In genomic region chr6:133972054-133972705, GRCm38 (mm10) we compare ENCODE assay signal across 20 mouse cellular contexts.
DNase-seq lines count a peak whose midpoint lies in the region; ATAC-seq lines count a peak whose summit lies in the region.
"Had no signal": no experiment of that assay in that cellular context is flagged by ENCODE, and none has a peak within 500 bp of the region (broad histone marks: within the 10 kb centered on the region; RNA-seq: fewer than 3 reads in every experiment).

No protein-coding gene starts in this region.

- H3K9ac ChIP-seq in embryonic facial prominence, embryonic 12.5 days = no peak overlapping the region
- H3K9ac ChIP-seq in hindbrain, embryonic 15.5 days = no peak overlapping the region
- H3K9ac ChIP-seq in hindbrain, embryonic 13.5 days = no peak overlapping the region
- H3K9ac ChIP-seq in midbrain, embryonic 16.5 days (ENCODE audit: low read depth, low read length) = no peak overlapping the region
- H3K9ac ChIP-seq: forebrain, embryonic 15.5 days had no signal

- no peak for DNase-seq in embryonic facial prominence, embryonic 10.5 days (ENCODE audit: low spot score)
- no peak for DNase-seq in midbrain, embryonic 10.5 days (ENCODE audit: low spot score)
- DNase-seq in cerebellum, postnatal 4 days (ENCODE audit: low spot score in 2 of 2) = no peak
- DNase-seq: adrenal gland, adult 8-10 months; adrenal gland, postnatal 36 days; B cell, adult 2 months; cerebellum, adult 2 months; embryo, embryonic 11 days; gastrocnemius, postnatal 36 days; heart, adult 2 months had no signal

- H3K27me3 ChIP-seq in embryonic facial prominence, embryonic 12.5 days = no peaks in the 10 kb centered on the region
- no peaks in the 10 kb centered on the region for H3K27me3 ChIP-seq in embryonic facial prominence, embryonic 10.5 days (replicated peaks; ENCODE audit: low read depth, poor library complexity, severe bottlenecking)
- H3K27me3 ChIP-seq in hindbrain, embryonic 15.5 days = no peaks in the 10 kb centered on the region
- no peaks in the 10 kb centered on the region for H3K27me3 ChIP-seq in hindbrain, embryonic 13.5 days
- no peaks in the 10 kb centered on the region for H3K27me3 ChIP-seq in midbrain, embryonic 10.5 days (ENCODE audit: low read depth, poor library complexity, severe bottlenecking)
- no peaks in the 10 kb centered on the region for H3K27me3 ChIP-seq in midbrain, embryonic 16.5 days (ENCODE audit: control insufficient read depth, insufficient read depth, low read depth, low read length)
- H3K27me3 ChIP-seq: forebrain, embryonic 15.5 days had no signal

- 74% methylated on average over 6 of the region's 6 CpGs for WGBS in embryonic facial prominence, embryonic 12.5 days
- 74% methylated on average over 6 of the region's 6 CpGs for WGBS in embryonic facial prominence, embryonic 10.5 days
- WGBS in hindbrain, embryonic 15.5 days = 73% methylated on average over 6 of the region's 6 CpGs
- 71% methylated on average over 6 of the region's 6 CpGs for WGBS in hindbrain, embryonic 13.5 days
- 72% methylated on average over 6 of the region's 6 CpGs for WGBS in midbrain, embryonic 10.5 days
- 81% methylated on average over 6 of the region's 6 CpGs for WGBS in midbrain, embryonic 16.5 days

- H3K4me2 ChIP-seq in embryonic facial prominence, embryonic 12.5 days (replicated peaks) = no peak overlapping the region
- no peak overlapping the region for H3K4me2 ChIP-seq in hindbrain, embryonic 15.5 days
- no peak overlapping the region for H3K4me2 ChIP-seq in hindbrain, embryonic 13.5 days
- H3K4me2 ChIP-seq in midbrain, embryonic 16.5 days (ENCODE audit: low read length) = no peak overlapping the region
- H3K4me2 ChIP-seq: forebrain, embryonic 15.5 days had no signal

- no peaks in the 10 kb centered on the region for H3K4me1 ChIP-seq in embryonic facial prominence, embryonic 12.5 days
- no peaks in the 10 kb centered on the region for H3K4me1 ChIP-seq in embryonic facial prominence, embryonic 10.5 days
- H3K4me1 ChIP-seq in hindbrain, embryonic 15.5 days (replicated peaks) = no peaks in the 10 kb centered on the region
- no peaks in the 10 kb centered on the region for H3K4me1 ChIP-seq in hindbrain, embryonic 13.5 days (replicated peaks)
- 0 out of 2 replicates have a peak, but pooled peaks cover 5% of the 10 kb centered on the region for H3K4me1 ChIP-seq in midbrain, embryonic 10.5 days
- no peaks in the 10 kb centered on the region for H3K4me1 ChIP-seq in midbrain, embryonic 16.5 days (ENCODE audit: control insufficient read depth, insufficient read depth, low read length)
- H3K4me1 ChIP-seq: forebrain, embryonic 15.5 days had no signal

- H3K4me3 ChIP-seq in embryonic facial prominence, embryonic 12.5 days = no peak overlapping the region
- no peak overlapping the region for H3K4me3 ChIP-seq in embryonic facial prominence, embryonic 10.5 days
- H3K4me3 ChIP-seq in hindbrain, embryonic 15.5 days = no peak overlapping the region
- no peak overlapping the region for H3K4me3 ChIP-seq in hindbrain, embryonic 13.5 days
- H3K4me3 ChIP-seq in midbrain, embryonic 10.5 days = no peak overlapping the region
- H3K4me3 ChIP-seq in midbrain, embryonic 16.5 days (ENCODE audit: low read depth, low read length) = no peak overlapping the region
- H3K4me3 ChIP-seq: forebrain, embryonic 15.5 days; heart, adult 2 months; hindbrain, embryonic 10.5 days had no signal

- H3K27ac ChIP-seq in embryonic facial prominence, embryonic 12.5 days = no peak overlapping the region
- H3K27ac ChIP-seq in embryonic facial prominence, embryonic 10.5 days (replicated peaks) = no peak overlapping the region
- H3K27ac ChIP-seq in hindbrain, embryonic 15.5 days (replicated peaks) = no peak overlapping the region
- H3K27ac ChIP-seq in hindbrain, embryonic 13.5 days = no peak overlapping the region
- peak overlapping the region; percentile 30; the same call in 1 of the 2 replicates for H3K27ac ChIP-seq in midbrain, embryonic 10.5 days (replicated peaks)
- H3K27ac ChIP-seq in midbrain, embryonic 16.5 days (ENCODE audit: low read length) = no peak overlapping the region
- H3K27ac ChIP-seq: forebrain, embryonic 15.5 days; heart, adult 2 months; hindbrain, embryonic 10.5 days had no signal

- H3K9me3 ChIP-seq in embryonic facial prominence, embryonic 12.5 days = no peaks in the 10 kb centered on the region
- H3K9me3 ChIP-seq in embryonic facial prominence, embryonic 10.5 days = no peaks in the 10 kb centered on the region
- H3K9me3 ChIP-seq in hindbrain, embryonic 15.5 days = no peaks in the 10 kb centered on the region
- no peaks in the 10 kb centered on the region for H3K9me3 ChIP-seq in hindbrain, embryonic 13.5 days
- H3K9me3 ChIP-seq in midbrain, embryonic 10.5 days (replicated peaks) = no peaks in the 10 kb centered on the region
- no peaks in the 10 kb centered on the region for H3K9me3 ChIP-seq in midbrain, embryonic 16.5 days (replicated peaks; ENCODE audit: control insufficient read depth, low read length, poor library complexity, severe bottlenecking)
- H3K9me3 ChIP-seq: forebrain, embryonic 15.5 days; G1E; hindbrain, embryonic 10.5 days had no signal

- no peaks in the 10 kb centered on the region for H3K36me3 ChIP-seq in embryonic facial prominence, embryonic 12.5 days
- no peaks in the 10 kb centered on the region for H3K36me3 ChIP-seq in embryonic facial prominence, embryonic 10.5 days (replicated peaks)
- H3K36me3 ChIP-seq in hindbrain, embryonic 15.5 days = no peaks in the 10 kb centered on the region
- no peaks in the 10 kb centered on the region for H3K36me3 ChIP-seq in hindbrain, embryonic 13.5 days
- H3K36me3 ChIP-seq in midbrain, embryonic 10.5 days = no peaks in the 10 kb centered on the region
- H3K36me3 ChIP-seq in midbrain, embryonic 16.5 days (ENCODE audit: control insufficient read depth, insufficient read depth, low read length) = no peaks in the 10 kb centered on the region
- H3K36me3 ChIP-seq: forebrain, embryonic 15.5 days; G1E; hindbrain, embryonic 10.5 days had no signal

- 0 out of 2 replicates have a peak, but pooled peaks have one; percentile 56 for ATAC-seq in embryonic facial prominence, embryonic 12.5 days (ENCODE audit: insufficient number of reproducible peaks, insufficient read depth, low FRiP score, low TSS enrichment)
- ATAC-seq in hindbrain, embryonic 15.5 days (ENCODE audit: low FRiP score, low read depth) = 0 out of 2 replicates have a peak, but pooled peaks have one; percentile 23
- no peak for ATAC-seq in hindbrain, embryonic 13.5 days (ENCODE audit: low FRiP score)
- ATAC-seq in midbrain, embryonic 16.5 days = no peak
- ATAC-seq: CD4-positive, CD25-positive, alpha-beta regulatory T cell, adult 4 months; forebrain, embryonic 15.5 days; hindbrain, embryonic 16.5 days; inflammation-experienced regulatory T-cells, adult 6 months had no signal

Comparison
In these comparisons a context has a peak if more than half of its experiments do, and no peak if none do; other contexts are left out.
1. ATAC-seq: peak in embryonic facial prominence, embryonic 12.5 days (single experiment) and hindbrain, embryonic 15.5 days (single experiment); none in hindbrain, embryonic 13.5 days (single experiment) and midbrain, embryonic 16.5 days (single experiment).